Mouse (Mus musculus) urinary bladder, postnatal 10 days (tissue): ENCODE measurements around the gene 2310061N02Rik.
"Not testable (repeated sequence)": the region's sequence is repeated elsewhere in the genome, so short reads cannot be mapped to it uniquely, and the experiment has no call there.

Experiments
- DNase-seq: peaks from one replicate; pipeline ENCODE4 v3.0.0; 2022; ENCODE audit warnings: low spot score

Gene 2310061N02Rik

GRCm38 (mm10) chr16:88707496-88708012 is at the start of gene 2310061N02Rik:
Gene 2310061N02Rik (minus strand): TSS chr16:88707962.
- no peak for DNase-seq

GRCm38 (mm10) chr16:88751535-88751934 is 43.8 kb upstream of the 2310061N02Rik start, which contains the start of gene Krtap13:
Gene Krtap13 (minus strand): TSS chr16:88751635.
- DNase-seq: not testable (repeated sequence)

- no peak for DNase-seq
Measured at GRCm38 (mm10) chr16:88747943-88748342, 40.2 kb upstream of the 2310061N02Rik start.

GRCm38 (mm10) chr16:88744750-88745340 is 37.1 kb upstream of the 2310061N02Rik start:
- no peak for DNase-seq

DNA sequence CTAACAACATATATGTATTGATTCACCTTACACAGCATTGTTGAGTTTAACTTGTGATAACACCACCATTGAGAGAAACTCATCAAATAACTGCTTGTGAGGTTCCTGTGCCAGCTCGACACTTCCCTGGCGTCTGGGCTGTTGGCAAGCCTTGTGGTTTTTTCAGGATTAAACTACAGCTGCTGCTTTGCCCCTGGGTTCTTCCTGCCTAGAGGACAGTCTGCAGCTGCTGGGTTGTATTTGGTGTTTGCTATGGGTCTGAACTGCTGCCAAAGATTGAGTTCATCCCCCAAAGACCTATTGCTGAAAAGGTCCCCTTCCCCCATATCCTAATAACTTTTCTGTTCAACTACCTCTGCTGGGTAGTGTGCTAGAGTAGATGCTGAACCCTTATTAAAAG is 27.6 kb upstream of the 2310061N02Rik start:
- no peak for DNase-seq

DNA sequence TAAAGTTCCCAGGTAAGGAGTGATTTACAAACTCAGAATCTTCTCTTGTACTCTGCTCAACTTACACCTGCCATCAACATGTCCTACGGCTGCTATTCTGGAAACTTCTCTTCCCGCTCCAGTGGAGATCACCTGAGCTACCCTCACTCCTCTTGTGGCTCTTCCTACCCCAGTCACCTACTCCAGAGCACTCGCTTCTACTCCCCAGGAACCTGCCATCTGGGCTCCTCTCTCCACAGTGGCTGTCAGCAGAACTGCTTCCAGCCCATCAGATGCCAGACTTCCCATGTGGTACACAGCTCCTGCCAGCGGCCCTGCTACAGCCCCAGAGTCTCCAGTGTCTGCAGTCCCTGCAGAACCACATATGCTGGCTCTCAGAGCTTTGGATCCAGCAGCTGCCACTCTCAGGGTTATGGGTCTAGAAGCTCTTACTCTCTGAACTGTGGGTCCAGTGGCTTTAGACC is 21.1 kb upstream of the 2310061N02Rik start, which contains the start of gene Krtap13-1:
Gene Krtap13-1 (plus strand): TSS at position 51 of the 464 bp plus-strand sequence.
- DNase-seq: no peak

- DNase-seq: no peak
Measured at GRCm38 (mm10) chr16:88720031-88720430, 12.3 kb upstream of the 2310061N02Rik start.

- no peak for DNase-seq
Measured at GRCm38 (mm10) chr16:88716549-88716948, 8.8 kb upstream of the 2310061N02Rik start.

GRCm38 (mm10) chr16:88711245-88711644 is 3.5 kb upstream of the 2310061N02Rik start:
- DNase-seq: no peak

DNA sequence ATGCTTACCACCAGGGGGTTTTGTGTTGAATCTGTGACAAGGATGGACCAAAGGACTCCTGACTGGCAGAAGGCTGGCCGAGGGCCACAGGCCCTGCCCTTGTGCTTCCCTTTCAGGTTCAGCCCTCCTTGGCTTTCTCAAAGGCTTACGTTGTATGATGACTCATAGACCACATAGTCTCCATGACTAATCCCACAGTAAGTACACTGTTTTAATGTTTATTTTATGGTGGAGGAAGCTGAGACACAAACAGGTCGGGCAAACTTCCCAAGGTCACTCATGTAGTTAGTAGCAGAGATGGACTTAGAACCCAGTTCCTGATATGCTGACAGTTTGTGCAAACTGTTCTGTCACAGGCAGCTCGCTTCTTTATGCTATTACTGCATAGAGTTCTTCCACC is 3.0 kb upstream of the 2310061N02Rik start:
- no peak for DNase-seq

GRCm38 (mm10) chr16:88701072-88701864 is 6.5 kb downstream of the 2310061N02Rik start:
- DNase-seq: no peak

DNA sequence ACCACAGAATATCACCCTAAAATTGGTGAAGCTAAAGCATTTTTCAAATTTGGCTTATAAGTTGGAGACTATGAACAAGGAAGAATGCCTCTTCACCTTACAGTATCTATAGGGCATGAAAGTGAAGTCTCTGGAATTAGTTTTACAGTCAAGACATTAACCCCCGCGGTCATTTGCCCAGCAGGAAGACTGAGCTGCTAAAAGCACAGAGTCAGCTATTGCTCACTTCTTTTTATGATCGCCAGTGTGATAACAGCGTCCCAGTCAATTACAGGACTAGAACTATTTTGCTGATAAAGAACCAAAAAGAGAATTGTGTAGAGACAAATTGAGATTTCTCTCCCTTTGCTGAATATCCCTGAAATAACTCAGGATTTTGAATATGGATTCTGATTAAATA is 11.5 kb downstream of the 2310061N02Rik start:
- DNase-seq: no peak

GRCm38 (mm10) chr16:88681282-88681681 is 26.5 kb downstream of the 2310061N02Rik start:
- no peak for DNase-seq

GRCm38 (mm10) chr16:88679099-88679498 is 28.7 kb downstream of the 2310061N02Rik start:
- no peak for DNase-seq

DNA sequence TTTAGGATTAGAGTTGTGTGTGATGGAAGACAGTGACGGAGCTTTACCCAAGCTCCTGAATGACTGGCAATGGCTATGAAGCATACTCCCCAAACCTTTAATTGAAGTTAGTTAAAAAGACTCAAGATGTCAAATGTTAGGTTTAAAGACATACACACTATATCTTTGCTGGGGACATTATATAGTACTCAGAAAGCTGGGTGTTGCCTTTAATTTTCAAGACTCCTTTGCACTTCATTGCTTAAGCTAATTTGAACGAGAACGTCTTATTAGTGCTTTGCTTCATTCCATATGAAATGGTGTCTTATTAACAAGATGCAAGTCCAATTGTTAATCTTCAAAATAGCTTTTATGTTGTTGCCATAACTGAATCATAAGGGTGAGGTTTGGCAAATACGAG is 36.2 kb downstream of the 2310061N02Rik start, which contains the start of gene Krtap27-1:
Gene Krtap27-1 (minus strand): TSS at position 101 of the 400 bp plus-strand sequence.
- DNase-seq: no peak

DNA sequence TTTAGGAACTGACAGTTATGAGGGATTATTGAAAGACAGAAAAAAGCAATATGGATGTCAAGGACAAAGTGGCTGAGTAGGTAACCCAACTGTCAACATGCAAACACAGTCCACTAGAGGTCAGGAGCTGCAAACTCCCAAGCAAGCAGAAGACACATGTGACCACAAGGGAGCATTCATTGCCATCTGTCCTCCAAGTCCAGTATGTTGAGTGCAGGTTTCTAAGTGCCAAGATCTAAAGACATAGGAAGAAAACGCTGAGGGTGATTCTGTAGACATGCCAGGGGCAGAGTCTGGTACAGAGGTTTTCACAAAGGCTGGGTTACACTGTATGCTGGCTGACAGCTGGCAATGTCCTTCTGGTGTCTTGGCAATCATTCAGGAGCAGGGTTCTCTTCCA is 50.3 kb downstream of the 2310061N02Rik start:
- DNase-seq: no peak
